Mouse (Mus musculus) T-helper 1 cell (primary cell): ENCODE measurements around the gene Olfr1390.
"Not testable (repeated sequence)": the region's sequence is repeated elsewhere in the genome, so short reads cannot be mapped to it uniquely, and the experiment has no call there.

Source experiments
- in situ Hi-C: fragments of 300-600 bp; cut with MboI, MseI; formaldehyde crosslinking; loops from one replicate; pipeline ENCODE4 v1.15.1; 2025; ENCODE audit warnings: high pct_unique_total_duplicates

The Olfr1390 gene

DNA sequence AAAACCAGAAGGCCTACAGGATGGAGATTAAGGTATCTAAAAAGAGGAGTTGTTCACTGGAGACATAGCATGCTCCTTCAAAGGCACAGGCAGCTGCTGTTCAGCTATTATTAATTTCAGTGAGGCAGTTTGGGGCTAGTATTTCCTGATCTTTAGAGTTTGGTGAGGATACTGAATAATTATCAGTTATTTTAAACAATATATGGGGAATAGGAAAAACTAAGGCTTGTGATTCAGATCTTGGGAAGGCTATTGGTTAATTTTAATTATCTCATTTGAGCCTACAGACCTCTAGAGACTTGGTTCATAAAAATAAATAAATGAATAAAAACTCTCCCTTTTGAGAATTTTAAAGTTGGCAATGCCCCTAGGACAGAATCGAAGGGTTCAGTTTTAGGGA is at the start of gene Olfr1390:
TSS of gene Olfr1390 (plus strand) at position 301 of the 400 bp plus-strand sequence.
- in situ Hi-C loops: no loop called here

DNA sequence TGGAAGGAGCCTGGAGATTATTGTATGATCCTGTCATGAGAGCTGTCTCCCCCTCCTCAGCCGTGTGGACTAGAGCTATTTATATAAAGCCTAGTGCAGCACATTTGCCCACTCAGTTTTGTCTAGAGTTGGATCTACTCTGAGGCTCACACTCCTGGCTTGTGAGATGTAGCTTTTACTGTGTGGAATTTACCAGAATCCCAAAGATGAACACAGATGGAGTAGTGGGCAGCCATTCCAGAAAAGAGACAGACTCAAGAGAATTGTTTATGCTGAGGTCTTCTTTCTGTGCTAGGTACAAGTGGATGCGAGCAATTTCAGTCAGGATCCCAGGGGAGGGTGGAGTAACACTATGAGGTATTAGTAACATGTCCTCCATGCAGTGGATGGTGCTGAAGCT is 47.7 kb upstream of the Olfr1390 start:
- in situ Hi-C loops: no loop called here

DNA sequence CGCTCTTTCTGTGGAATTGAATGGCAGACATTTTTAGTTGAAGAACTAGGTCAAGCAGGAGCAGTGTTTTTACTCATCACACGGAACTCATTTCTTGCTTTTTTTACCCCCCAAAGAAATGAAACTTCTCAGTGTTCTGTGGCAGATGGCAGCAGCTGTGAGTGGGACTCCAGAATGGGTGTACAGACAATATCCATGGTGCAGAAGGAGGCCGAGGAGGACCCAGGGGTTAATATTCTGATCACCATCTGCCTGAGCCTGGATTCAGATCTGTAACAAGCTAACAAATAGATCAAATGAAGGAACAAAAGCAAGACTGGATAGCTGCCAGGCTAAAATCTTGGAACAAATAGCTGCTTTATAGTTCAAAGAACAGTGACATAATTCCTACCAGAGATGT is 42.2 kb upstream of the Olfr1390 start:
- in situ Hi-C loops: no loop called here

DNA sequence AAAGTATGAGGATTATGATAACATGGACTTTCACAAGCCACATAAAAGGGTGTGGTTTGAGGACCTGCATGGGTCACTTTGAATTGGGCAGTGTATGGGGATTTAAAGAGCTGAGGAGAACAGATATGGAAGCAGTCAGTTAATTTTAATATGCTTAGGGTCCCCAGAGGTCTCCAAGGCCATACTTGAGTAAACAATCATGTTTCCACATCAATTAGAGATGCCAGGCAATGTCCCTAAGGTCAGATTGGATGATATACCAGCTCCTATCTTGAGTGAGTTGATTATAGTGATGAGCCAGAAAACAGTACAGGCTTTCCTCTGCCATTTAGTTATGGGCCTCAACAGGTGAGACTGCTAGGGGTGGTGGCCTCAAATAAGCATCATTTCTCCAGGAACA is 30.5 kb upstream of the Olfr1390 start, which contains the start of gene Olfr10:
TSS of gene Olfr10 (plus strand) at position 301 of the 400 bp plus-strand sequence.
- in situ Hi-C loops: no loop called here

DNA sequence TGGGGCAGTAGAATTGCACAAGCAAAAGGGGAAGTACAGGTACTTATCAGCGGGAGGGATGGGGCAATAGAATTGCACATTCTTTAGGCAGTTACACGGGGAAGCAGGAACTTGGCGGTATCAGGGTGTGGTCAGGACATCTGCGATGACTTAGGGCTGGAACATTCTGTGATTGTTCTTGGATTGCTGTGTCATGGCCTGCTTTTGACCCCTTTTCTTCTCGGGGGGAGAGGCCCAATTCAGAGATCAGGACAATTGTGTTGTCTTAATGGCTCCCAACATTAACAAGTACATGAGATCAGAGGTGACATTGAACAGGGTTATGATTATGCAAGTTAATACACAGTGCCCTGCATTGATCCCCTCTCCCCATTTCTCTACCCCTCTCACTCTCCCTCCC is 26.4 kb upstream of the Olfr1390 start:
- in situ Hi-C loops: not testable (repeated sequence)

DNA sequence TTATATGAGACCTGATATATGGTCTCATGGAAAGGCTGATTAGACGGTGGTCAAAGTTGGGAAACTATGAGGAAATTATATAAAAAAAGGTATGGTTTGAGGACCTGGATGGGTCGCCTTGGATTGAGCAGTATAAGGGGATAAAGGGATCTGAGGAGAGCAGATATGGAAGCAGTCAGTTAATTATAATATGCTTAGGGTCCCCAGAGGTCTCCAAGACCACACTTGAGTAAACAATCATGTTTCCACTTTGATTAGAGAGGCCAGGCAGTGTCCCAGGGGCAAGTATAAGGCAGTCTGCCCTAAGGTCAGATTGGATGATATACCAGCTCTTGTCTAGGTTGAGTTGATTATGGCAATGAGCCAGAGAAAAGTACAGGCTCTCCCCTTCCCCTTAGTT is 12.5 kb upstream of the Olfr1390 start, which contains the start of gene Olfr1391:
TSS of gene Olfr1391 (plus strand) at position 301 of the 400 bp plus-strand sequence.
- in situ Hi-C loops: no loop called here

DNA sequence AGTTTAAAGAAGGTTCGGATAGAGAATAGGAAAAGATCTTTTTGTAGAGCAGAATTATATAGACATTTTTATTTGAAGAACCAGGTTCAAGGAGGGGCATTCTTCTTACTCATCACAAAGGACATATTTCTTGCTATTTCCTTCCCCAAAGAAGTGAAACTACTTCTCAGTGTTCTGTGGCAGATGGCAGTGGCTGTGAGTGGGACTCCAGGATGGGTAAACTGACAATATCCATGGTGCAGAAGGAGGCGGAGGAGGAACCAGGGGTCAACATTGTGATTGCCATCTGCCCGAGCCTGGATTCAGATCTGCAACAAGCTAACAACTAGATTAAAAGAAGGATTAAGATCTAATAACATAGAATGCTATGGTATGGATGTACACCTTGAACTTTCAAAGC is 8.3 kb upstream of the Olfr1390 start:
- in situ Hi-C loops: no loop called here

DNA sequence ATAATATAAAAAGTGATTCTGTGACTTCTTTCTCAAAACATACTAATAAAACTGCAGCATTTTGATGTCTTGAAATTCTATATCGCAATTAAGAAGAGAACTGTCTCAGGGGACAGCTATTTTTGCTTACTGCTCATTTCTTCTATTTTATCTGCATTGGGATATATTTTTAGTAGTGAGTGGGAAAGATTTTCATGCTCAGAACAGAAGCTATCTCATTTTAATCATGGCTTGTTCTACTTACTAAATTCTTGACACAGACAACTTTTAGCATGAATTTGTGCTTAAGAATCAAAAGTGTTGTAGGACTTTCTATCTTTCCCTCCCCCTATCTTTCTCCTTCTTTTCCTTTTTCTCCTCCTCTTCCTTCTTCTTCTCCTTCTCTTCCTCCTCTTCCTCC is 5.3 kb upstream of the Olfr1390 start:
- in situ Hi-C loops: no loop called here

DNA sequence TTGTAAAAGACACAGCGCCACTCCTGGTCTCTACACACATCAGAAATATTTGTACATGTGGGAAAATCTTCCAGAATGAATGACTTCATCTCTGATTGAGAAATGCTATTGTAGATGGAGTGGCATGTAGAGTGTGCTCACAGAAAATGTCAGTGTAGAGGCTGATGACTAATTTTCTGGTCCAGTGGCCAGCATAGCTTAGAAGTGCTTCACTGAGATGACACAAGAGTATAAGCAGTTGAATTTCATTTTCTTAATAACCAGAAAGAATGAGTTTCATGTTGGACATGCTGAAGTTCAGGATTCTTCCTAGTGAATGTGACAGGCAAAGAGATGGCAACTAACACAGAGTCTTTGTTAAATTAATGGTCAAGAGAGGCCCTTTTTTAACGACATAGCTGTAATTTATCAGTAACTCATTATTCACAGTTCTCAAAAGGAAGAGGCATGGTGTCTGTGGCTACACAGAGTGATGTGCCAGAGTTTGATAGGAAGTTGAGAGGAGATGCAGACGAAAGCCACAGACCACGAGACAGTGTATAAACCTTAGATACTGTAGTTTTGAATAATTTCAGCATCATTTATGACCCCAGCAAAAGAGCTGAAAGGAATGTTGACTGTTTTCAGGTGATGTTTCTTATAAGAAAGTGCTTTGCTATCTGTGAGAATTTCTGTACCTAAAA is 2.3 kb downstream of the Olfr1390 start:
- in situ Hi-C loops: no loop called here

DNA sequence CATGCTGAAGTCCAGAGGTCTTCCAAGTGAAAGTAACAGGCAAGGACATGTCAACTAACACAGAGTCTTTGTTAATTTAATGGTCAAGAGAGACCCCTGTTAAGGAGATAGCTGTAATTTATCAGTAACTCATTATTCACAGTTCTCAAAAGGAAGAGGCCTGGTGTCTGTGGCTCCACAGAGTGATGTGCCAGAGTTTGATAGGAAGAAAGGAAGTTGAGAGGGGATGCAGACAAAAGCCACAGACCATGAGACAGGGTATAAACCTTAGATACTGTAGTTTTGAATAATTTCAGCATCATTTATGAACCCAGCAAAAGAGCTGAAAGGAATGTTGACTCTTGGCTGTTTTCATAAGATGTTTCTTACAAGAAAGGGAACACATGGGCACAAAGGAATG is 48.1 kb downstream of the Olfr1390 start:
- in situ Hi-C loops: no loop called here

DNA sequence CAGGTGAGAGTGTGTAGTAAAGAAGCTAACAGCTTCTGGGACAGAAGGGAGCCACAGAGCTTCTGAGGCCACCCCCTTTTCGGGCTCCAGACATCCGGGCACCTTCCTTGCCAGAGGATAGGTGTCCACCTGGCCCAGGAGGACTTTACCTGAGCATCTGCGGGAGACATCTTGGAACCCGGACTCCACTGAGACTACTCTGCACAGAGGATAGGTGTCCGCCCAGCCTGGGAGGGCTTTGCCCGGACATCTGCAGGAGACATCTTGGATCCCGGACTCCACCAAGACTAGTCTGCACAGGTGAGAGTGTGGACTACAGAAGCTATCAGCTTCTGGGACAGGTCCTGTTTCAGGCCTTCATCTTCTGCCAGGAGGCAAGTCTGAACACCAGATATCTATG is 51.1 kb downstream of the Olfr1390 start:
- in situ Hi-C loops: not testable (repeated sequence)
